Mouse (Mus musculus) forebrain, embryonic 13.5 days (tissue): Measurements from ENCODE around the gene Cldn10. TPM values are rescaled to one million over a fixed set of nuclear protein-coding genes. Genes with fewer than 3 reads are reported as not detected.
"Not testable (repeated sequence)": the region's sequence is repeated elsewhere in the genome, so short reads cannot be mapped to it uniquely, and the experiment has no call there.

Experiments
- ATAC-seq: fragments of 200-750 bp; cut with Nextera tagmentation; 2 replicates; pipeline ENCODE4 v1.8.0; 2017
- H3K27ac ChIP-seq: fragments of 300-500 bp; sonication (generic); 2 replicates; pipeline ENCODE4 v1.5.1; 2015; ENCODE audit warnings: inconsistent platforms, mild to moderate bottlenecking, moderate library complexity
- H3K27me3 ChIP-seq: fragments of 300-500 bp; sonication (generic); 2 replicates; pipeline ENCODE4 v1.6.1; 2015; ENCODE audit warnings: mild to moderate bottlenecking, inconsistent platforms
- H3K36me3 ChIP-seq: fragments of 300-500 bp; sonication (generic); 2 replicates; pipeline ENCODE4 v1.6.1; 2015; ENCODE audit warnings: mild to moderate bottlenecking, inconsistent platforms; ENCODE audit not compliant: poor library complexity, severe bottlenecking
- H3K4me1 ChIP-seq: fragments of 300-500 bp; sonication (generic); 2 replicates; pipeline ENCODE4 v1.6.1; 2015; ENCODE audit warnings: inconsistent platforms
- H3K4me2 ChIP-seq: fragments of 300-500 bp; sonication (generic); 2 replicates; pipeline ENCODE4 v1.6.1; 2015; ENCODE audit warnings: inconsistent platforms, mild to moderate bottlenecking, moderate library complexity
- H3K4me3 ChIP-seq: fragments of 300-500 bp; sonication (generic); 2 replicates; pipeline ENCODE4 v1.5.1; 2015; ENCODE audit warnings: mild to moderate bottlenecking, inconsistent platforms
- H3K9ac ChIP-seq: fragments of 300-500 bp; sonication (generic); 2 replicates; pipeline ENCODE4 v1.6.1; 2015; ENCODE audit warnings: mild to moderate bottlenecking, inconsistent platforms
- H3K9me3 ChIP-seq: fragments of 300-500 bp; sonication (generic); replicated peaks from 2 replicates; pipeline ENCODE4 v1.6.1; 2016; ENCODE audit warnings: inconsistent platforms
- WGBS: fragments of 180-500 bp; shearing (Covaris S2); methylation state at CpG from one replicate; pipeline ENCODE4 v1.1.7; 2015; 5-methylcytosine and 5-hydroxymethylcytosine counted together
- polyA plus RNA-seq: library from polyadenylated mRNA; unstranded; fragments of >200 nt; fragmentation: Nextera tagmentation; extraction: Ambion mirVana; gene quantifications from 2 replicates; pipeline ENCODE4 v1.2.1, GENCODE M21; 2015

Gene Cldn10
- polyA plus RNA-seq, 1 experiment from 2014 or later, result 0.57 TPM

DNA sequence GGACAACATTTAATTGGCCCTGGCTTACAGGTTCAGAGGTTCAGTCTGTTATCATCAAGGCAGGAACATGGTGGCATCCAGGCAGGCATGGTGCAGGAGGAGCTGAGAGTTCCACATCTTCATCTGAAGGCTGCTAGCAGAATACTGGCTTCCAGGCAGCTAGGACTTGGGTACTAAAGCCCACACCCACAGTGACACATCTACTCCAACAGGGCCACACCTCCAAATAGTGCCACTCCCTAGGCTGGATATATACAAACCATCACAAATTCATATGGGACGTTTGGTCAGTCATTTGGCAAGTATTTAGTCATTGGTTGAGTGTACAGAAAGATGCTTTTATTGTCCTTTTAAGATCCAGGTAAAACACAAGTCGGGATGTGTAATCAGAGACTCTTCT lies 20.5 kb downstream of the Cldn10 start:
- H3K27me3 ChIP-seq, H3K27ac ChIP-seq, H3K36me3 ChIP-seq, H3K4me3 ChIP-seq, H3K4me2 ChIP-seq, ATAC-seq, H3K4me1 ChIP-seq, H3K9me3 ChIP-seq, H3K9ac ChIP-seq: not testable (repeated sequence)
- 72% methylated on average over 2 of the region's 2 CpGs for WGBS

DNA sequence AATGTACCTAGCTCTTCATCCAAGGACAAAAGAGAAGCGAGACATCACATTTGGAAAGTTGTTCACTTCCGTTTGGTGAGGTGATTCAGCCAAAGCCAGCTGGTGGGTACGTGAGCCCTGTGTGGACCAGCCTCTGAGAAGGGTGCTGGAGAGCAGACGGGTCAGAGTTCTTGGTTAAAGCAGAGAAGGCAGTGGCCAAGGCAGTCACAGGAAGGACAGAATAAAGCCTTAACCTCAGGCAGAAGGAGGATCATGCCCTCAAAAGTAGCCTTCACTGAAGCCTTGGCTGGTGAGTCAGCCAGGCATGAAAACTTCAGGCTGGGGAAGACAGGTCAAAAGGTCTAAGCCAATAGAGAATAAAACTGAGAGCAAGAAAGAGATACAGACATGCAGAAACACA lies 22.0 kb downstream of the Cldn10 start:
- ATAC-seq, result no peak
- WGBS, result 86% methylated on average over 4 of the region's 4 CpGs
- H3K27ac ChIP-seq, result no peak overlapping the region

DNA sequence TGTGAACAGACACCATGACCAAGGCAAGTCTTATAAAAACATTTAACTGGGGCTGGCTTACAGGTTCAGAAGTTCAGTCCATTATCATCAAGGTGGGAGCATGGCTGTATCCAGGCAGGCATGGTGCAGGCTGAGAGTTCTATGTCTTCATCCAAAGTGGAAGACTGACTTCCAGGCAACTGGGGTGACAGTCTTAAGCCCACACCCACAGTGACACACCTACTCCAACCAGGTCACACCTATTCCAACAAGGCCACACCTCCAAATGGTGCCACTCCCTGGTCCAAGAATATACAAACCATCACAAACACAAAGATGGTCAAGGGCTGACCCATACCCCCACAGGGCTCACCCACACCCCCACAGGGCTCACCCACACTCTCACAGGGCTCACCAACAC lies 23.5 kb downstream of the Cldn10 start:
- not testable (repeated sequence) for H3K27ac ChIP-seq, H3K36me3 ChIP-seq, H3K9me3 ChIP-seq, H3K4me3 ChIP-seq, ATAC-seq, H3K27me3 ChIP-seq, H3K4me1 ChIP-seq, H3K9ac ChIP-seq, H3K4me2 ChIP-seq

More for the DNA sequence above, 22.0 kb downstream of the Cldn10 start:
- H3K9me3 ChIP-seq, result no peaks in the 10 kb centered on the region
- H3K4me1 ChIP-seq, result no peaks in the 10 kb centered on the region
- H3K4me2 ChIP-seq, result no peak overlapping the region
- H3K9ac ChIP-seq, result no peak overlapping the region
- H3K36me3 ChIP-seq, result no peaks in the 10 kb centered on the region
- no peak overlapping the region for H3K4me3 ChIP-seq
- H3K27me3 ChIP-seq, result peaks cover 8% of the 10 kb centered on the region; the same call in 1 of the 2 replicates

DNA sequence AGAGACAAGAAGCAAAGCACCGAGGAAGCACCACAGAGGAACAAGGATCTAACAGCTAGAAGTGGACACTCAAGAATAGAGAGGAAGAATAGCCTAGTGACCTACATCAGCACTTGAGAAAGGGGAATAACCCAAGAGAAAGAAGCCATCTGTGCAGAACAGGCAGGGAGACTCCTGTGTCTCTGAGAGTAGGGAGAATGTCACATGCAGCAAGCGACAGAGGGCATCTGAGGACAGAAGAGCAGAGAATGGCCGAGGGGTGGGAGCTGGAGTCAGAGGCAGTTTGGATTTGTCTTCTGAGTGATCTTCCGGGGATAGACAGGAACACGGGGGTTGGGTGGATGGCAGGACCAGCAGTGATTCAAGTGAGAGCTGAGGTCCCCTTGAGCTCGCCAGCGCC lies 25.4 kb downstream of the Cldn10 start:
- no peaks in the 10 kb centered on the region for H3K4me1 ChIP-seq
- no peaks in the 10 kb centered on the region for H3K36me3 ChIP-seq
- WGBS, result 75% methylated on average over 7 of the region's 7 CpGs

DNA sequence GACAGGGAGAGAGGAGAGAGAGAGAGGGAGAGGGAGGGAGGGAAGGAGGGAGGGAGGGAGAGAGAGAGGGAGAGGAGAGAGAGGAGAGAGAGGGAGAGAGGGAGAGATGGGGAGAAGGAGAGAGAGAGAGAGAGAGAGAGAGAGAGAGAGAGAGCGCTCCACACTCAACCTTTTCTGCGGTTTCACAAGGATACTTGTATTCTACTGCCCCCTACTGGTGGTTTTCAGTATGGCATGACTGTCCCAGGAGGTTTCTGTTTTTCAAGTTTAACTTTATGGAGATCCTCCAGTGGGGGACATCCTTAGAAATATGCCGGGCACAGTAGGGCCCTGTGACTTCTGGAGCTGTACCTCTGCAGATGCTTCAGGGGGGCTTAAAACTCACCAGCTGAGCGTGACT lies 28.8 kb downstream of the Cldn10 start:
- ATAC-seq, result peak; percentile 45; the same call in 1 of the 2 replicates
- WGBS, result 12% methylated on average over 4 of the region's 4 CpGs
- no peak overlapping the region for H3K9ac ChIP-seq

More for the DNA sequence above, 25.4 kb downstream of the Cldn10 start:
- Histone ChIP-seq H3K9me3 (0 out of 2 replicates have a peak, but pooled peaks cover 2% of the 10 kb centered on the region), H3K4me3 (no peak overlapping the region), H3K27me3 (peaks cover 8% of the 10 kb centered on the region; the same call in 1 of the 2 replicates), H3K4me2 (no peak overlapping the region), H3K9ac (no peak overlapping the region), H3K27ac (no peak overlapping the region)
- ATAC-seq, result no peak

DNA sequence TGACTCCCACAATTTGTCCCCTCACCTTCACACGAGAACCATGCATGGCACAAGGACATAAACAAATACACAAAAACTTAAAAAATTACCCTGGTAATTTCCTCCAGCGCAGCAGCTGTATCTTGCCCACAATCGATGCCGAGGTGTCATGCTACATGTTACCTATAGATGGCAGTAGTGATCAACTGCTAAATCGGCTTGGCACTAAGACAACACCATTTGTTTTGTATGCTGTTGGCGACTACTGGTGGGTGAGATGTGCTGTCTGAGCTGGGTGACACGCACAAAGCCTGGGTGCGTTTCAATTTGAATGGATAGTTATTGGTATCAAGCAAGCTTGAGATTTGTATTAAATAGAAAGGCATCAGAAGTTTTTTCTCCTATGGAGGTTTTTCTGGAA lies 32.4 kb downstream of the Cldn10 start:
- Histone ChIP-seq H3K9me3 (0 out of 2 replicates have a peak, but pooled peaks cover 4% of the 10 kb centered on the region), H3K27ac (no peak overlapping the region), H3K4me3 (no peak overlapping the region), H3K4me1 (no peaks in the 10 kb centered on the region), H3K4me2 (no peak overlapping the region), H3K27me3 (peaks cover 9% of the 10 kb centered on the region; the same call in 1 of the 2 replicates), H3K36me3 (no peaks in the 10 kb centered on the region), H3K9ac (no peak overlapping the region)
- ATAC-seq, result peak; percentile 71
- 6% methylated on average over 8 of the region's 8 CpGs for WGBS

More for the DNA sequence above, 28.8 kb downstream of the Cldn10 start:
- H3K4me2 ChIP-seq, result no peak overlapping the region
- no peaks in the 10 kb centered on the region for H3K36me3 ChIP-seq
- peaks cover 17% of the 10 kb centered on the region for H3K27me3 ChIP-seq
- no peak overlapping the region for H3K27ac ChIP-seq
- H3K9me3 ChIP-seq, result 0 out of 2 replicates have a peak, but pooled peaks cover 4% of the 10 kb centered on the region
- H3K4me3 ChIP-seq, result no peak overlapping the region
- no peaks in the 10 kb centered on the region for H3K4me1 ChIP-seq

DNA sequence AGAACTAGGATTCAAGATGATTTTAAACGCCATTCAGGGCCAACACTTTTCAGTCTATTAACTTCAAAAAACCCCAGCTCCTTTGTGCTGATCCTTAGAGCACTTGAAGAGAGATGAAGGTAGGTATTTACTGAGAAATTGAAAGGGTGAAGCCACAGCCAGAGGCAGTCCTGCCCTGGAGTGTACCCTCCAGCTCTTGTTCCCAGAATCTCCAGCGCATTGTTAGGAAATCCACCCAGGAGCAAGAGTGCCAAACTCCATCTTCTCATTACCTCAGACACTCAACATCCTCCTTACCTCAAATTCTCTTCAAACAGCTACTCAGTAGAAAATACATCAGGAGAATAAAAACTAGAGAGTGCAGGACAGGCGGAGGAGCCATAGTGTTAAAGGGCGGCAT lies 35.1 kb downstream of the Cldn10 start:
- Histone ChIP-seq H3K27ac (no peak overlapping the region), H3K36me3 (no peaks in the 10 kb centered on the region), H3K4me3 (no peak overlapping the region), H3K4me1 (peaks cover 6% of the 10 kb centered on the region), H3K27me3 (peaks cover 15% of the 10 kb centered on the region), H3K4me2 (no peak overlapping the region), H3K9ac (no peak overlapping the region), H3K9me3 (0 out of 2 replicates have a peak, but pooled peaks cover 4% of the 10 kb centered on the region)
- ATAC-seq, result no peak
- 72% methylated on average over 4 of the region's 4 CpGs for WGBS

DNA sequence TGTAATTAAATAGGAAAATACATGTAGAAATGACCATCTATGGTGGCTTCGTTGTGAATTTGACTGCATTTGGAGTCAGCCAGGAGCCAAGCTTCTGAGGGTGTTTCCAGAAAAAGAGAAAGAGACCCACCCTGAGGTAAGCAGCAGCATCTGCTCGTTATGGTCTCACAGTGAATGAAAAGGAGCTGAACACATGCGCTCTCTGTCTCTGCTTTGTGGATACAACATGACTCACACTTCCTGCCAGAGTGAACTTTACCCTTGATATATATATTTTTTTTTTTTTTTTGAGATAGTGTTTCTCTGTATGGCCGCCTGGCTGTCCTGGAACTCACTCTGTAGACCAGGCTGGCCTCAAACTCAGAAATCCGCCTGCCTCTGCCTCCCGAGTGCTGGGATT lies 35.6 kb downstream of the Cldn10 start:
- WGBS, result 81% methylated on average over 6 of the region's 6 CpGs
- Histone ChIP-seq H3K36me3 (no peaks in the 10 kb centered on the region), H3K4me1 (peaks cover 6% of the 10 kb centered on the region), H3K27me3 (peaks cover 14% of the 10 kb centered on the region), H3K27ac (no peak overlapping the region), H3K9me3 (no peaks in the 10 kb centered on the region), H3K9ac (no peak overlapping the region), H3K4me2 (no peak overlapping the region), H3K4me3 (no peak overlapping the region)
- ATAC-seq, result no peak

DNA sequence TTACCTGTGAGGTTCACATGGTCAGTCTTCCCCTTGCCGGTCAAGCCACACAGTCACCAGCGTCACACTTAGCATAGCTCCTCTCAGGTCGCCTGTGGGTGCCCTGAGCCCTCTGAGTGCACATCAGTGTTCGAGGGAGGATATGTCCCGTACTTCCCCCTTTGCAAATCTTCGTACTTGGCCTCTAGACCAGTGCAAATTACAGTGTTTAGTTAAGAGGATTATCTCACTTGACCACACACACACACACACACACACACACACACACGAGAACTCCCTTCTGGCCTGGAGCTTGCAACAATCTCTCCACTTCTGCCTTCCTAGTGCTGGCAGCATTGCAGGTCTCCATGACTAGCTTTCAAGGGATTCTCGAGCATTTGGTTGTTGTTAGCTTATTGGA lies 38.6 kb downstream of the Cldn10 start:
- H3K9ac ChIP-seq, result no peak overlapping the region
- no peak overlapping the region for H3K27ac ChIP-seq
- peaks cover 11% of the 10 kb centered on the region for H3K27me3 ChIP-seq
- no peak for ATAC-seq
- 62% methylated on average over 8 of the region's 8 CpGs for WGBS
- H3K4me2 ChIP-seq, result no peak overlapping the region
- peaks cover 6% of the 10 kb centered on the region for H3K4me1 ChIP-seq
- H3K9me3 ChIP-seq, result no peaks in the 10 kb centered on the region
- H3K4me3 ChIP-seq, result no peak overlapping the region
- H3K36me3 ChIP-seq, result no peaks in the 10 kb centered on the region

DNA sequence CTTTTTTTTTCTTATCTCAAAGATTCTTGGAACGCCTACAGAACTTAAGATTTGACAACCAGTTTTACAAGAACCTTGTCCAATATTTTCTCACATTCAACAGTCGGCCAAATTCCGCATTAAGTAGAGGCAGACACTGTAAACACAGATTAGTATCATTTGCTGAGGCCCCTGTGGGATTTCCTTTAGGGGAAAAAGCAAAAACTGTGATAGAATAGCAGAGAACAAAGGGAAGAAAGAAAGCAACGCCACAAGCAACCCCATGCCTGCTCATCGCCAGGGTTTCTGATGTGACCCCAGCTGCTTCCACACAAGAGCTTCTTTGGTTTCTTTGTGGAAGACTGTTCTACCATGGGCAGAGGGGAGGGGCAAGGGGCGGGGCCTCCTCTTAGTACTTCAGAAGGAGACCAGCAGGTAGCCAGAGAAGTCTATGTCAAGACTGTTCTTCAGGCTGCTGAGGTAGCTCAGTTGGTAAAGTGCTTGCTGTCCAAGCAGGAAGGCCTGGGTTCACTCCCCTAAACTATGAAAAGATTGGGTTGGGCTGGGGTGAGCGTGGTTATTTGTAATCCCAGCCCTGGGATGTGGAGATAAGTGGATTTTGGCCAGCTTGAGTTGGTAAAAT lies 39.7 kb downstream of the Cldn10 start:
- Histone ChIP-seq H3K27ac (no peak overlapping the region), H3K4me1 (peaks cover 6% of the 10 kb centered on the region), H3K27me3 (peaks cover 12% of the 10 kb centered on the region), H3K9me3 (no peaks in the 10 kb centered on the region), H3K36me3 (no peaks in the 10 kb centered on the region), H3K9ac (no peak overlapping the region), H3K4me3 (no peak overlapping the region), H3K4me2 (no peak overlapping the region)
- peak; percentile 53; the same call in 1 of the 2 replicates for ATAC-seq
- 14% methylated on average over 7 of the region's 7 CpGs for WGBS

DNA sequence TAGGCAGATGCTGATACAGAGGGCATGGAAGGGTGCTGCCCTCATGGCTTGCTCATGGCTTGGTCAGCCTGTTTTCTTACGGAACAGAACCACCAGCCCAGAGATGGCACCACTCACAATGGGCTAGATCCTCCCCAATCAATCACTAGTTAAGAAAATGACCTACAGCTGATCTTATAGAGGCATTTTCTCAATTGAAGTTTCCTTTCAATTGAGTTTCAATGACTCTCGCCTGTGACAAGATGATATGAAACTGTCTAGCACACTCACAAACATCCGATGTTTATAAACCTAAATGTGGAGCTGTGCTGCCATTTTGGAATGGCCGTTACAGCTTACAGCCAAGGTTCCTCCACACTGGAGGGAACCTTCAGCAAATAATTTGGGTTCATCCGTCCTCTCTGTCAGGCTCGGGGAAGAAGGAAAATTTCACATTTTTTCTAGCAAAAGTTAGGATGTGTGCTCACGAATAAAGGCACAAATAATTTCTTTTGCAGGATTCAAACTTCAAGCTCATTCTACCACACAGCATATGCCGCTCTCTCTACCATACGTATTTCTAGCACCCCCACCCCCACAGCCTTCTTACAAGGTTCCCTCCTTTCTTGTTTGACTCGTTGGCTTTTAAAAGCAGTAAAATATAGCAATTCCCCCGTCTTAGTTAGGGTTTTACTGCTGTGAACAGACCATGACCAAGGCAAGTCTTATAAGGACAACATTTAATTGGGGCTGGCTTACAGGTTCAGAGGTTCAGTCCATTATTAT lies 41.8 kb downstream of the Cldn10 start:
- Histone ChIP-seq H3K4me2 (no peak overlapping the region), H3K9ac (no peak overlapping the region), H3K27ac (no peak overlapping the region), H3K4me1 (peaks cover 10% of the 10 kb centered on the region), H3K9me3 (no peaks in the 10 kb centered on the region), H3K36me3 (no peaks in the 10 kb centered on the region), H3K27me3 (peaks cover 12% of the 10 kb centered on the region), H3K4me3 (no peak overlapping the region)
- WGBS, result 94% methylated on average over 11 of the region's 11 CpGs
- no peak for ATAC-seq

DNA sequence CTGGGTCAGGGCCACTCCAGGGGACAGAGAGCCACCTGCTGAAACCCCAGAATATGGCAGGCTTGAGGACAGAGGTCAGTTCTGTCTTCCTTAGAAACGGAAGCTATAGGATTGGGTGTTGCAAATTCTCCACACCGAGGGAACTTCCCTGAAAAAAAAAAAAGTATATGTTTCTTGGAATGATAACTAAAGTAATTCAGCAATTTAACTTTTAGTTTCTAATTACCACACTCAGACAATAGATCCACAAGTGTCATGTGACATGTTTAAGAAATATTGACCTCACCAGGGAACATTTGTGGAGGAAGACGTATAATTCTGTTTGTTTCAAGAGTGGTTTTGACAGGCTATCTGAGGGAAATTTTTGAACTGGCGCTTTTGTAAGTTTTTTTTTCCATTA lies 43.9 kb downstream of the Cldn10 start:
- Histone ChIP-seq H3K4me3 (no peak overlapping the region), H3K27ac (no peak overlapping the region), H3K36me3 (no peaks in the 10 kb centered on the region), H3K27me3 (peaks cover 6% of the 10 kb centered on the region), H3K9ac (no peak overlapping the region), H3K4me2 (no peak overlapping the region), H3K9me3 (no peaks in the 10 kb centered on the region), H3K4me1 (peaks cover 10% of the 10 kb centered on the region)
- ATAC-seq, result no peak
- 81% methylated on average over 4 of the region's 4 CpGs for WGBS
